Mouse (Mus musculus): ENCODE measurements around the gene Ank2.
"Not testable (repeated sequence)": the region's sequence is repeated elsewhere in the genome, so short reads cannot be mapped to it uniquely, and the experiment has no call there.

Gene Ank2

GRCm38 (mm10) chr3:127350602-127351362 is 148.4 kb downstream of the Ank2 start:
- no peak for DNase-seq (ENCODE audit: low spot score)

GRCm38 (mm10) chr3:127348926-127349325 is 150.2 kb downstream of the Ank2 start:
- no peak for DNase-seq (ENCODE audit: low spot score)

GRCm38 (mm10) chr3:127345860-127346459 is 153.2 kb downstream of the Ank2 start:
- no peak for DNase-seq (ENCODE audit: low spot score)

- DNase-seq (ENCODE audit: low spot score), result no peak
These were observed 157.8 kb downstream of the Ank2 start for GRCm38 (mm10) chr3:127341300-127341699.

- DNase-seq (ENCODE audit: low spot score), result no peak
These were observed 164.3 kb downstream of the Ank2 start for GRCm38 (mm10) chr3:127334876-127335275.

GRCm38 (mm10) chr3:127331562-127331961 is 167.6 kb downstream of the Ank2 start:
- DNase-seq (ENCODE audit: low spot score), result no peak

- no peak for DNase-seq (ENCODE audit: low spot score)
These were observed 172.8 kb downstream of the Ank2 start for GRCm38 (mm10) chr3:127326355-127326754.

GRCm38 (mm10) chr3:127322870-127323269 is 176.3 kb downstream of the Ank2 start:
- DNase-seq (ENCODE audit: low spot score), result peak; percentile 40

GRCm38 (mm10) chr3:127321645-127322044 is 177.5 kb downstream of the Ank2 start:
- no peak for DNase-seq (ENCODE audit: low spot score)

- DNase-seq (ENCODE audit: low spot score), result not testable (repeated sequence)
These were observed 178.1 kb downstream of the Ank2 start for GRCm38 (mm10) chr3:127321031-127321430.

GRCm38 (mm10) chr3:127320311-127320710 is 178.8 kb downstream of the Ank2 start:
- DNase-seq (ENCODE audit: low spot score), result no peak

GRCm38 (mm10) chr3:127317641-127318040 is 181.5 kb downstream of the Ank2 start:
- DNase-seq (ENCODE audit: low spot score), result no peak

- no peak for DNase-seq (ENCODE audit: low spot score)
These were observed 182.4 kb downstream of the Ank2 start for GRCm38 (mm10) chr3:127316717-127317116.

- no peak for DNase-seq (ENCODE audit: low spot score)
These were observed 187.6 kb downstream of the Ank2 start for GRCm38 (mm10) chr3:127311521-127311920.

- no peak for DNase-seq (ENCODE audit: low spot score)
These were observed 189.1 kb downstream of the Ank2 start for GRCm38 (mm10) chr3:127310079-127310478.

GRCm38 (mm10) chr3:127303957-127304553 is 195.1 kb downstream of the Ank2 start:
- no peak for DNase-seq (ENCODE audit: low spot score)

- DNase-seq (ENCODE audit: low spot score), result no peak
These were observed 196.1 kb downstream of the Ank2 start for GRCm38 (mm10) chr3:127303041-127303440.

- DNase-seq (ENCODE audit: low spot score), result no peak
These were observed 198.4 kb downstream of the Ank2 start for GRCm38 (mm10) chr3:127300790-127301189.

- no peak for DNase-seq (ENCODE audit: low spot score)
These were observed 203.2 kb downstream of the Ank2 start for GRCm38 (mm10) chr3:127295921-127296320.

- DNase-seq (ENCODE audit: low spot score), result no peak
These were observed 204.4 kb downstream of the Ank2 start for GRCm38 (mm10) chr3:127294610-127295349.

GRCm38 (mm10) chr3:127294079-127294478 is 205.1 kb downstream of the Ank2 start:
- no peak for DNase-seq (ENCODE audit: low spot score)

- no peak for DNase-seq (ENCODE audit: low spot score)
These were observed 205.7 kb downstream of the Ank2 start for GRCm38 (mm10) chr3:127293479-127293874.

All from lung, postnatal 25 days (tissue).